Mouse (Mus musculus) lung, embryonic 16.5 days (tissue): ENCODE measurements at regions not wholly inside any gene's neighbourhood (a gene's known extent, or its start where the extent isn't known, plus 50 kb on each side); places are given as distances from the start of the nearest gene placed in this dataset.

Source experiments
- ATAC-seq: fragments of 200-750 bp; cut with Nextera tagmentation; 2 replicates; pipeline ENCODE4 v1.8.0; 2017; ENCODE audit warnings: low read depth, mild to moderate bottlenecking, moderate library complexity
- H3K27ac ChIP-seq: fragments of 300-500 bp; sonication (generic); 2 replicates; pipeline ENCODE4 v1.5.1; 2014; ENCODE audit warnings: mild to moderate bottlenecking, control low read depth, low read length
- H3K27me3 ChIP-seq: fragments of 300-500 bp; sonication (generic); 2 replicates; pipeline ENCODE4 v1.6.1; 2014; ENCODE audit warnings: low read depth, low read length, mixed read lengths; ENCODE audit not compliant: control insufficient read depth, insufficient read depth
- H3K36me3 ChIP-seq: fragments of 300-500 bp; sonication (generic); 2 replicates; pipeline ENCODE4 v1.6.1; 2014; ENCODE audit warnings: low read length; ENCODE audit not compliant: control insufficient read depth, insufficient read depth
- H3K4me1 ChIP-seq: fragments of 300-500 bp; sonication (generic); replicated peaks from 2 replicates; pipeline ENCODE4 v1.6.1; 2014; ENCODE audit warnings: low read length, mixed read lengths; ENCODE audit not compliant: control insufficient read depth, insufficient read depth
- H3K4me2 ChIP-seq: fragments of 300-500 bp; sonication (generic); 2 replicates; pipeline ENCODE4 v1.6.1; 2014; ENCODE audit warnings: low read depth, low read length, control low read depth
- H3K4me3 ChIP-seq: fragments of 300-500 bp; sonication (generic); 2 replicates; pipeline ENCODE4 v1.5.1; 2014; ENCODE audit warnings: mild to moderate bottlenecking, low read length, control low read depth
- H3K9ac ChIP-seq: fragments of 300-500 bp; sonication (generic); 2 replicates; pipeline ENCODE4 v1.6.1; 2014; ENCODE audit warnings: low read length, control low read depth
- H3K9me3 ChIP-seq: fragments of 300-500 bp; sonication (generic); 2 replicates; pipeline ENCODE4 v1.6.1; 2016; ENCODE audit warnings: low read length; ENCODE audit not compliant: control insufficient read depth
- WGBS: fragments of 180-500 bp; shearing (Covaris S2); extraction: QIAGEN DNeasy Blood & Tissue Kit; methylation state at CpG from one replicate; pipeline ENCODE4 v1.1.7; 2014; 5-methylcytosine and 5-hydroxymethylcytosine counted together

DNA sequence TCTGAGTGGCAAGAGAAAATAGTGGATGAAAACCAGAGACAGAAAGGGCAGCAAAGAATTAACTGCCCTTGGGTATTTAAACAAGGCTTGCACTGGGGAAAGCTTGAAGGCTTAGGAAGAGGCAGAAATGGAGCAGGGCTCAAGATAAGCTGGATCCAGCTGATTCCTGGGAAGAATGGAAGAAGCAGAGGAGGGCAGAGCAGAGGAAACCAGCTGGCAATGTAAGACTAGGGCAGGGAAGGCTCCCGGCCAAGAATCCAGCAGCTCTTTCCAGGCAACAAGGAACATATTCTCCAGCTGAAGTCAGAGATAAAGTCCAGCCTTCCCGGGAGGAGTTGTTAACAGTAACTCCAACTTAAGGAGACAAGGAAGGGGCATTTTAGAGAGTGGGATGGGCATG lies 147.7 kb upstream of the Slc24a5 start:
- ATAC-seq, result 0 out of 2 replicates have a peak, but pooled peaks have one; percentile 26
- H3K4me2 ChIP-seq, result no peak overlapping the region
- no peak overlapping the region for H3K9ac ChIP-seq
- 21% methylated on average over 2 of the region's 2 CpGs for WGBS
- H3K27me3 ChIP-seq, result no peaks in the 10 kb centered on the region
- H3K27ac ChIP-seq, result 0 out of 2 replicates have a peak overlapping the region, but pooled peaks have one; percentile 6
- no peaks in the 10 kb centered on the region for H3K4me1 ChIP-seq
- no peaks in the 10 kb centered on the region for H3K9me3 ChIP-seq
- H3K36me3 ChIP-seq, result no peaks in the 10 kb centered on the region
- no peak overlapping the region for H3K4me3 ChIP-seq

DNA sequence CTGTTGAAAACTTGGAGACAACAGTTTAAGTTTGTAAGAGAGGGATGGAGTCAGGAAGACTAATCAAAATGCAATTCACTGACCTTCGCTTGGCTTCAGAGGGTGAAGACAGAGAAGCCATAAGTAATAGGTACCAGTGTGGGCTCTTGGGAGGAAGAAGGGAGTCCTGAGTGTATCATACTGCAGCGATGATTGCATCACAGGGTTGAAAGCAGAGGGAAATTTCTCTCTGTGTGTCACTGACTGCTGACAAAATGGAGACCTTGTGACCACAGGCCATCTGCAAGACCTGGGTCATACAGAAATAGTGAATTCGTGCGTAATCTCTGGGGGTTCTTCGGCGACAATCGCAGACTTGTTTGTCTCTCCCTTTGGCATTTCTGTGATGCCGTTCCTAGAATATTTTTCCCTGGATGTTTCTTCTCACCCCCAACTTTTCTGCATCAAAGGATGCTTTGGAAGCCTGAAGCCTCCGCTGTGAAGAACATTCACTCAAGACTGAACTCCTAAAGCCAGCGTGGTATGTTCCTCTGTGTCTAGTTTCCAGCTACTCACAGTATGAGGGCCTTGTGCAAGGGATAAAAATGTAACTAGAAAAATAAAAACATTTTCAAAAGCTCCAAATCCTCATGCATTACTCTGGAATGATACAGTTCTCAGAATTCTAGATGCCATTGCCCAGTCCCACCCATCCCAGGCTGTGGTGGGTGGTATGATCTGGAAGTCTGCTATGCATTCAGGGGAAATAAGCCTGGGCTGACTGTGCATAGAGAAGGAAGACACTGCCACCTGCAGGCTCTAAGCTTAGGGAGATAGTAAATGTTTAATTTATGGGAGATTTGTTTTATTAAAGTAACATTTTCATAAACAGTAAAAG lies 139.8 kb upstream of the Slc24a5 start:
- Histone ChIP-seq H3K9ac (no peak overlapping the region), H3K4me3 (no peak overlapping the region), H3K9me3 (no peaks in the 10 kb centered on the region), H3K4me2 (no peak overlapping the region), H3K4me1 (peaks cover 4% of the 10 kb centered on the region; the same call in 1 of the 2 replicates), H3K27ac (peak overlapping the region; percentile 17; the same call in 1 of the 2 replicates), H3K27me3 (no peaks in the 10 kb centered on the region), H3K36me3 (no peaks in the 10 kb centered on the region)
- 77% methylated on average over 10 of the region's 10 CpGs for WGBS
- peak; percentile 83 for ATAC-seq

DNA sequence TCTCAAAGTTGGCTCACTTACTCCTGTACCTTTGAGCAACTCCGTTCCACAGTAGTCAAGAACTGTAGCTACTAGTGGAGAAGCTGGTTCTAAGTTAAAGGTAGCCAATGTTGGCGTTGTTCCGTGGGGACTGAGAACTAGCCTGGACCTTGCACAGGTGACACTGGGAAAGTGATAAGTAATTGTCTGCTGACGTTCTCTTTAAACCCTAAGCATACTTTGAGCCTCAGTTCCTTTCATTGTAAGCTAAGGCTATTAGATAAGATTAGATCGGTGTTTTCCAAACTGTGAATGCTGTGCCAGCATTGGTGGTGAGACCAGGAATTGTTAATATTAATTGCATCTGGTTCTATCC lies 139.2 kb upstream of the Slc24a5 start:
- Histone ChIP-seq H3K36me3 (no peaks in the 10 kb centered on the region), H3K4me2 (no peak overlapping the region), H3K27me3 (no peaks in the 10 kb centered on the region), H3K9me3 (no peaks in the 10 kb centered on the region), H3K9ac (no peak overlapping the region), H3K4me3 (no peak overlapping the region), H3K27ac (no peak overlapping the region), H3K4me1 (peaks cover 4% of the 10 kb centered on the region; the same call in 1 of the 2 replicates)
- ATAC-seq, result no peak
- WGBS, result 66% methylated on average over 5 of the region's 5 CpGs

DNA sequence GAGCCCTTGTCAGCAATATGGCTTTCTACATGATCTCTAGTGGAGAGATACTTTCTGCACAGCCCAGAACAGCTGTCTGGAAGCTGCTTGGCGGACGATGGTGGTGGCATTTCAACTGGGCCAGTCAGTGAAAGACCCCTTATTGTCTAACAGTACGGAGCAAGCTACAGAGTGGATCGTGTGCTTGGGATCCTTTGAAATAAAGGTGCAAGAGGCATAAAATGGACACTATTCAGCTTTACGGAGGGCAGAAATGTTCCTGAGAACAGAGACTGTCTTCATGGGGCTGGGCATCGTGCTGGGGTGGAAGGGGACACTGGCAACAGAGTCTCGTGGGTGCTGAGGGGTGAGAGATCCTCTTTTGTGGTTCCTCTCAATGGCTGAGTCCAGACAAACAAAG lies 137.2 kb upstream of the Slc24a5 start:
- H3K4me2 ChIP-seq, result no peak overlapping the region
- H3K9ac ChIP-seq, result no peak overlapping the region
- H3K27ac ChIP-seq, result no peak overlapping the region
- H3K4me3 ChIP-seq, result no peak overlapping the region
- H3K27me3 ChIP-seq, result no peaks in the 10 kb centered on the region
- WGBS, result 77% methylated on average over 7 of the region's 7 CpGs
- peaks cover 4% of the 10 kb centered on the region; the same call in 1 of the 2 replicates for H3K4me1 ChIP-seq
- no peaks in the 10 kb centered on the region for H3K9me3 ChIP-seq
- H3K36me3 ChIP-seq, result no peaks in the 10 kb centered on the region
- ATAC-seq, result no peak

DNA sequence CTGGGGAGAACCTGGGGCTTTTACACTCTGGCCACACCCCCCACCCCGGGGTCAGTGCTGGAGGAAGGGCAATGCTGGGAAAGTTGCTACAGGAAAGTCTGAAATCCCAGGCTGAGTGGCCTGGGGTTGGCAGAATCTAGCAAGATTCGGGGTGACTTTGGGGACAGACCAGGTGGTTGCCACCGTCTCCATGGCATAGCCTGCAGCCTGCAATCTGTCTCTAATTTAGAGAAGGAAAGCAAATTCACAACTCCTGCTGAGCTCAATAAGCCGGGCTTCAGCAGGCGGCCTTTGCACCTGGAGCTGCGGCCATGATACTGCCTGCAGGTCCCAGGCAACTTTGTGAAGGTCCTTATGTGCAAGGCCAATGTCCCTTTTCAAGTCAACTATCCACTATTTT lies 135.4 kb upstream of the Slc24a5 start:
- Histone ChIP-seq H3K36me3 (no peaks in the 10 kb centered on the region), H3K27me3 (no peaks in the 10 kb centered on the region), H3K27ac (no peak overlapping the region), H3K9me3 (no peaks in the 10 kb centered on the region), H3K4me1 (peaks cover 4% of the 10 kb centered on the region; the same call in 1 of the 2 replicates), H3K4me3 (no peak overlapping the region), H3K9ac (no peak overlapping the region), H3K4me2 (no peak overlapping the region)
- ATAC-seq, result no peak
- 70% methylated on average over 6 of the region's 6 CpGs for WGBS

DNA sequence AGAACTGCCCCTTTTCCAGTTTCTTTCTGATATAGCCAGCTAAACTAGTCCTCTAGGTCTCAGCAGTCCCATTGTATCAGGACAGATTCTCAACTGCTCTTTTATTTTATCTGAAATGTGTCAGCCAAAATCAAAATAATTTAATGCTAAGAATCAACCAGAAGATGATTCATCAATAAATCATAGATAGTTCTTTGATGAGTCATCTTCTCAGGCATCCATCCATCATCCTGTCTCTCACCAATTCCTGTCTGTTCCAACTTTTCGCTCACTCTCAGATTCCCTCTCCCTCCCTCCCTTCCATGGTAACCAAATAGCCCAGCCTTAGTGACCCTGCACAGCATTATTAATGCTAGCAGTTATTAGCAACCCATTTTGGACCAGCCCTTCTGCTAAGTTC lies 134.0 kb upstream of the Slc24a5 start:
- Histone ChIP-seq H3K4me2 (no peak overlapping the region), H3K4me1 (no peaks in the 10 kb centered on the region), H3K9me3 (no peaks in the 10 kb centered on the region), H3K27me3 (no peaks in the 10 kb centered on the region), H3K27ac (no peak overlapping the region), H3K36me3 (no peaks in the 10 kb centered on the region), H3K9ac (no peak overlapping the region), H3K4me3 (no peak overlapping the region)
- WGBS, result 57% methylated on average over 1 of the region's 1 CpGs
- ATAC-seq, result no peak

DNA sequence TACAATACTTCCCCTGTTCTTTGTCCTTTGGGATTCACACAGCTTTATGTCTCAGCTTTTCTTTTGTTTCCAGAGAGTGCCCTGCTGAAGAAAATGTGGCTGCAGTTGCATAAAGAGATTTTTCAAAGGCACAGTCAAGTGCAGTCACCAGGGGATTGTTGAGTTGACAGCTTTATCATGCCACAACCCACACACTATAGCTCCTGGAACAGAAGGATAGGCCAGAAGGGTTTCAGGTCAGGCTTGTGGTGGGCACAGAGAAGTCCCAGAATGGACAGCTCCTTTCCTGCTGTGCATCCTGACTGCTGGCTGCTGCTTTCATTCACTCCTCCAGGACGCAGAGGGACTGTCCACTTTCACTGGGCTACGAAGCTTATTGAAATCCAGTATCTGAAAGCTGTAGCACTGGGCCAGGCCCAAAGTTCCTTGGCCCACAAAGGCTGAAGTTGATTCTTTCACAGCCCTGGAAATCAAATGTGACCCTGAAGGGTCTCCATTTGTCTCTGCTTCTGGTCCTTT lies 119.6 kb upstream of the Slc24a5 start:
- Histone ChIP-seq H3K36me3 (no peaks in the 10 kb centered on the region), H3K4me1 (no peaks in the 10 kb centered on the region), H3K4me2 (no peak overlapping the region), H3K9me3 (no peaks in the 10 kb centered on the region), H3K27me3 (no peaks in the 10 kb centered on the region), H3K9ac (no peak overlapping the region), H3K4me3 (no peak overlapping the region), H3K27ac (no peak overlapping the region)
- 75% methylated on average over 2 of the region's 2 CpGs for WGBS
- ATAC-seq, result no peak

DNA sequence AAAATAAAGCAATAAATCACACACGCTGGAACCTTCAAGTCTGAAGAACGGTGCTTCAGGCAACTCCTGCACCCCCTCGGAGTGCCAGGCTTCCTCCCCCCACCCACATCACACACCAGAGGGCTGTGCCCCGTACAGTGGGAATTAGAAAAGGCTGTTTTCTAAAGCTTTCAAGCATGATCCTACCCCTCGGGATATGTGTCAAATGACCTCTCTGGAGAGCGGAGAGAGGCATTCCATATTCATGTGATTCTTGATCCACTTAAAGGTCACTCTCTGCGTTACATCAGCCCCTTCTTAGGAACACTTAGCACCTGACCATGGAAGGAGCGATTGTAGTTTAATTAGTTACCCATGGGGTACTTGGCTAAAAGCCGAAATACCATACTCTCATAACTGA lies 119.1 kb upstream of the Slc24a5 start:
- WGBS, result 51% methylated on average over 9 of the region's 9 CpGs
- Histone ChIP-seq H3K9me3 (no peaks in the 10 kb centered on the region), H3K4me2 (no peak overlapping the region), H3K4me1 (no peaks in the 10 kb centered on the region), H3K4me3 (no peak overlapping the region), H3K27ac (no peak overlapping the region), H3K27me3 (no peaks in the 10 kb centered on the region), H3K36me3 (no peaks in the 10 kb centered on the region), H3K9ac (no peak overlapping the region)
- no peak for ATAC-seq

DNA sequence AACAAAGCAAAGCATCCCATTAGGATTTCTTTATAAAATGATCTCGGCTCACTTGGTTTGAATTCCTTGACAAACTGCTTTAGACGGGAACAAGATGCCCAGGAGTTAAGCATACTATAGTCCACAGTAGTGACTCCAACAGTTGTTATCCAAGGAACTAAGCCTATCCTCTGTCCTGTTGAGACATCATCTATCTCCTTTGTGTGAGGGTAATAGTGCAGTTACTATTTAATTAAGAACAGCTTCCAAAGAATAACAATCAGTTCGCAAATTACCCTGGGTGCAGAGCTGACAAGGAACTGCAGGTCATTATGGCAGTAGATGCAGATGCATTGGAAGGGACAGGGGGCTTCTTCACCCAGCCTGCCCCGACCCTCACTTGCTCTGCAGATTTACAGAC lies 115.7 kb upstream of the Slc24a5 start:
- no peak overlapping the region for H3K27ac ChIP-seq

More for the DNA sequence above, 115.7 kb upstream of the Slc24a5 start:
- Histone ChIP-seq H3K36me3 (no peaks in the 10 kb centered on the region), H3K4me3 (no peak overlapping the region), H3K9ac (no peak overlapping the region), H3K27me3 (no peaks in the 10 kb centered on the region), H3K9me3 (no peaks in the 10 kb centered on the region), H3K4me2 (no peak overlapping the region), H3K4me1 (no peaks in the 10 kb centered on the region)
- whole genome bisulfite sequencing, result 47% methylated on average over 4 of the region's 4 CpGs
- no peak for ATAC-seq
